Mouse (Mus musculus): ENCODE data around the gene Upp2. TPM values are rescaled to one million over a fixed set of nuclear protein-coding genes. Genes with fewer than 3 reads are reported as not detected.

The Upp2 gene
- total RNA-seq, 1 experiment, result 0.67 TPM

DNA sequence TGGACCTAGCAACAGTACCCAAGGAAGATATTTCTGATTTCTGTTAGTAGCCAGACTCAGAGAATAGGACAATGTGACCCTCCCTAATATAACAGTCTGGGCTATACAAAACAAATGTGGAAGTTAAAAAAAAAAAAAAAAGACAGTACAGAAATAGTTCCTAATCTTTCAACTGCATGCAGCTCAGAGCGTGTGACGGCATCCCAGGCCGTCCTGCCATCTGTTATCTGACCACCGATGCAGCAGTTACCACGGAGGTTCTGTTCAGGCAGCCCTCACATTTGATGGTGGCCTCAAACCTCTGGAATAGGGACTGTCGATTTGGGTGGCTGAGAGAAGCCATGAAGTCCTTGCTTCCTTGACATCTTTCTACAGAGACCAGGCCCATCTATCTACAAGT, 22.7 kb upstream of the Upp2 start:
- no peaks in the 10 kb centered on the region for H3K36me3 ChIP-seq (ENCODE audit: control insufficient read depth, insufficient read depth, low read length, poor library complexity, severe bottlenecking)
- in situ Hi-C loops (cut with MboI; ENCODE audit: low sequenced_read_pairs in 2 of 2, unreplicated experiment in 2 of 2), result no loop called here
- no peak for DNase-seq (ENCODE audit: low read depth, low spot score)
- H3K27ac ChIP-seq (ENCODE audit: insufficient read depth, low read depth, low read length, poor library complexity, severe bottlenecking), result no peak overlapping the region
- H3K4me3 ChIP-seq (ENCODE audit: insufficient read depth in 1 of 2, low read depth in 1 of 2, low read length in 2 of 2, poor library complexity in 1 of 2, severe bottlenecking in 1 of 2), result no peak overlapping the region
- H3K9me3 ChIP-seq (ENCODE audit: control insufficient read depth, insufficient read depth, low read depth, low read length), result no peaks in the 10 kb centered on the region
- TF ChIP-seq HCFC1 (IDR thresholded peaks at IDR 0.05; ENCODE audit: borderline replicate concordance, insufficient read depth, low read length) (no peak), CHD2 (IDR thresholded peaks at IDR 0.05; ENCODE audit: low read depth, low read length) (no peak), MAFK (IDR thresholded peaks at IDR 0.05; ENCODE audit: insufficient read depth, low read depth, low read length) (no peak)
- no peak overlapping the region for H3K9ac ChIP-seq (ENCODE audit: insufficient read depth, low read depth, low read length, poor library complexity, severe bottlenecking)
- H3K4me1 ChIP-seq (ENCODE audit: control insufficient read depth in 2 of 2, insufficient read depth in 2 of 2, low read length in 2 of 2, poor library complexity in 1 of 2), result 0 out of 4 replicates have a peak, but pooled peaks cover 0 to under 1% of the 10 kb centered on the region in 2 experiments

- TF ChIP-seq MAFK (IDR thresholded peaks at IDR 0.05; ENCODE audit: insufficient read depth, low read depth, low read length) (no peak), HCFC1 (IDR thresholded peaks at IDR 0.05; ENCODE audit: borderline replicate concordance, insufficient read depth, low read length) (no peak), ZNF384 (IDR thresholded peaks at IDR 0.05; ENCODE audit: low read depth, low read length) (no peak), ZC3H11A (IDR thresholded peaks at IDR 0.05; ENCODE audit: borderline replicate concordance, low read depth, low read length) (no peak), CHD2 (IDR thresholded peaks at IDR 0.05; ENCODE audit: low read depth, low read length) (no peak)
- Histone ChIP-seq H3K27ac (ENCODE audit: insufficient read depth, low read depth, low read length, poor library complexity, severe bottlenecking) (no peak overlapping the region), H3K9me3 (ENCODE audit: control insufficient read depth, insufficient read depth, low read depth, low read length) (no peaks in the 10 kb centered on the region), H3K9ac (ENCODE audit: insufficient read depth, low read depth, low read length, poor library complexity, severe bottlenecking) (no peak overlapping the region), H3K4me3 (ENCODE audit: insufficient read depth in 1 of 2, low read depth in 1 of 2, low read length in 2 of 2, poor library complexity in 1 of 2, severe bottlenecking in 1 of 2) (no peak overlapping the region), H3K36me3 (ENCODE audit: control insufficient read depth, insufficient read depth, low read length, poor library complexity, severe bottlenecking) (no peaks in the 10 kb centered on the region), H3K4me1 (ENCODE audit: control insufficient read depth in 2 of 2, insufficient read depth in 2 of 2, low read length in 2 of 2, poor library complexity in 1 of 2) (peaks cover 0 to 6% of the 10 kb centered on the region in 2 experiments; a peak in 1 of 4 replicates)
- in situ Hi-C loops (cut with MboI; ENCODE audit: low sequenced_read_pairs in 2 of 2, unreplicated experiment in 2 of 2), result no loop called here
- DNase-seq (ENCODE audit: low read depth, low spot score), result no peak
Measured at GRCm38 (mm10) chr2:58546264-58546663, 20.8 kb upstream of the Upp2 start.

DNA sequence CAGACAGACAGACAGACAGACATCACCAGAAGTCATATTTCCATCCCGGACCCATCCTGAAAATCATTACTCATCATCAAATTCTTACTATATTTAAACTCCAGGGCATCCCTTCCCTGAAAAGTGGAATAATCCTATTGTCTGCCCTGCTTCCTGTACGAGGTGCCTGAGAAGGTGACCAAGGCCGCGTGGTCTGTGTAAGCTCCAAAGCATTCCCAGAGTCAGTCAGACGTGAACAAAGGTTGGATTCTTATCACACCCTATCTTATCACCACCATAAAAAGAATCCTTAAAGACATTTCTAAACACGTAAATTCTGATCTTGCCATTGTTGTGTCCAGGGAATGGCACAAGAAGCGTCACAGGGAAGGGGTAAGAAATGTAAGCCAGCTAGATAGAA, 18.2 kb upstream of the Upp2 start:
- no peak overlapping the region for H3K9ac ChIP-seq (ENCODE audit: insufficient read depth, low read depth, low read length, poor library complexity, severe bottlenecking)
- no peak overlapping the region for H3K4me3 ChIP-seq (ENCODE audit: insufficient read depth in 1 of 2, low read depth in 1 of 2, low read length in 2 of 2, poor library complexity in 1 of 2, severe bottlenecking in 1 of 2)
- no peaks in the 10 kb centered on the region for H3K36me3 ChIP-seq (ENCODE audit: control insufficient read depth, insufficient read depth, low read length, poor library complexity, severe bottlenecking)
- TF ChIP-seq ZNF384 (IDR thresholded peaks at IDR 0.05; ENCODE audit: low read depth, low read length) (0 out of 2 replicates have a peak, but pooled peaks have one; percentile 25), MAFK (IDR thresholded peaks at IDR 0.05; ENCODE audit: insufficient read depth, low read depth, low read length) (no peak), ZC3H11A (IDR thresholded peaks at IDR 0.05; ENCODE audit: borderline replicate concordance, low read depth, low read length) (no peak), HCFC1 (IDR thresholded peaks at IDR 0.05; ENCODE audit: borderline replicate concordance, insufficient read depth, low read length) (no peak)
- no peaks in the 10 kb centered on the region for H3K9me3 ChIP-seq (ENCODE audit: control insufficient read depth, insufficient read depth, low read depth, low read length)
- no peak overlapping the region for H3K27ac ChIP-seq (ENCODE audit: insufficient read depth, low read depth, low read length, poor library complexity, severe bottlenecking)
- no peak for DNase-seq (ENCODE audit: low read depth, low spot score)
- H3K4me1 ChIP-seq (ENCODE audit: control insufficient read depth in 2 of 2, insufficient read depth in 2 of 2, low read length in 2 of 2, poor library complexity in 1 of 2), result peaks cover 0 to 11% of the 10 kb centered on the region in 2 experiments; a peak in 2 of 4 replicates
- in situ Hi-C loops (cut with MboI; ENCODE audit: low sequenced_read_pairs in 2 of 2, unreplicated experiment in 2 of 2), result no loop called here

DNA sequence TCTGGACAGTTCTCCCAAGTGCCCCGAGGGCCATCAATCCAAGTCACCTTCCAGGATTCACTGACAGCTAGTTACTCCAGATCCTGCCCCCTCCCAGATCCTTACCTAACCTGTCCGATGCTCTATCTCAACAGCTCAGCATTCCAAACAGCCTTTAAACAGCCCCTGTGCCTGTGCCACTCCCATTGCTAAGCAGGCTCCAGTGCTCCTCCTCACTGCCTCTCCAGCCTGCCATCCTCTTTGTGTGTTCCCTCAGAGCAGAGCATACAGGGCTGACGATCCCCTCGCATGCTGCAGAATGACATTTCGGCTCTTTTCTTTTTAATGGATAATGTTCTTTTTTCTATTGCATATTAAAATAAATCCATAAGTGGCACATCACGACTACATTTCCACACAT, 17.1 kb upstream of the Upp2 start:
- Histone ChIP-seq H3K9ac (ENCODE audit: insufficient read depth, low read depth, low read length, poor library complexity, severe bottlenecking) (no peak overlapping the region), H3K4me1 (ENCODE audit: control insufficient read depth in 2 of 2, insufficient read depth in 2 of 2, low read length in 2 of 2, poor library complexity in 1 of 2) (peaks cover 0 to 11% of the 10 kb centered on the region in 2 experiments; a peak in 2 of 4 replicates), H3K4me3 (ENCODE audit: insufficient read depth in 1 of 2, low read depth in 1 of 2, low read length in 2 of 2, poor library complexity in 1 of 2, severe bottlenecking in 1 of 2) (no peak overlapping the region), H3K27ac (ENCODE audit: insufficient read depth, low read depth, low read length, poor library complexity, severe bottlenecking) (no peak overlapping the region), H3K9me3 (ENCODE audit: control insufficient read depth, insufficient read depth, low read depth, low read length) (no peaks in the 10 kb centered on the region), H3K36me3 (ENCODE audit: control insufficient read depth, insufficient read depth, low read length, poor library complexity, severe bottlenecking) (no peaks in the 10 kb centered on the region)
- no peak for TF ChIP-seq MAFK (IDR thresholded peaks at IDR 0.05; ENCODE audit: insufficient read depth, low read depth, low read length)
- TF ChIP-seq ZNF384 (IDR thresholded peaks at IDR 0.05; ENCODE audit: low read depth, low read length), result no peak
- no peak for DNase-seq (ENCODE audit: low read depth, low spot score)
- in situ Hi-C loops (cut with MboI; ENCODE audit: low sequenced_read_pairs in 2 of 2, unreplicated experiment in 2 of 2), result no loop called here

DNA sequence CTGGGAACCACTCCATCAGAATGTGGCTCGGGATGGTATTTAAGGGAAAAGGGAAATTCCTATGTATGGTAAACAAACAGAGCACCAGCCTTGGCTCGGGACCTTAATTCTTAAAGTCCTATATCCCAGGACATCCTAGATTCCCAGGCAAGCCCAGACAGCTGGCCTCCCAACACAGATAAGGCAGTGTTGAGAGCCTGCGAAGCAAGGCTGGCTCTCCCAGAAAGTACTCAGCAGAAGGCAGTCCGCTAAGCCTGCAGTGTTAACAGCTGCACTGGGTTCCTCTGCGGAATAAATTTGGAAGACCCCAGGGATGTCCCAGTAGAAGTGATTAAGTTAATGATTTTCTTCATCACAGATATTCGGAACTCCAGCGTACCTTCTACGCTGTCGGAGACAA, 16.6 kb upstream of the Upp2 start:
- no peak overlapping the region for H3K4me3 ChIP-seq (ENCODE audit: insufficient read depth in 1 of 2, low read depth in 1 of 2, low read length in 2 of 2, poor library complexity in 1 of 2, severe bottlenecking in 1 of 2)
- no peaks in the 10 kb centered on the region for H3K9me3 ChIP-seq (ENCODE audit: control insufficient read depth, insufficient read depth, low read depth, low read length)
- DNase-seq (ENCODE audit: low read depth, low spot score), result no peak
- TF ChIP-seq ZC3H11A (IDR thresholded peaks at IDR 0.05; ENCODE audit: borderline replicate concordance, low read depth, low read length), result no peak
- TF ChIP-seq HCFC1 (IDR thresholded peaks at IDR 0.05; ENCODE audit: borderline replicate concordance, insufficient read depth, low read length), result no peak
- TF ChIP-seq CHD2 (IDR thresholded peaks at IDR 0.05; ENCODE audit: low read depth, low read length), result no peak
- TF ChIP-seq MAFK (IDR thresholded peaks at IDR 0.05; ENCODE audit: insufficient read depth, low read depth, low read length), result no peak
- TF ChIP-seq ZNF384 (IDR thresholded peaks at IDR 0.05; ENCODE audit: low read depth, low read length), result no peak
- peaks cover 0 to 11% of the 10 kb centered on the region in 2 experiments; a peak in 2 of 4 replicates for H3K4me1 ChIP-seq (ENCODE audit: control insufficient read depth in 2 of 2, insufficient read depth in 2 of 2, low read length in 2 of 2, poor library complexity in 1 of 2)
- no peak overlapping the region for H3K9ac ChIP-seq (ENCODE audit: insufficient read depth, low read depth, low read length, poor library complexity, severe bottlenecking)
- no peaks in the 10 kb centered on the region for H3K36me3 ChIP-seq (ENCODE audit: control insufficient read depth, insufficient read depth, low read length, poor library complexity, severe bottlenecking)
- in situ Hi-C loops (cut with MboI; ENCODE audit: low sequenced_read_pairs in 2 of 2, unreplicated experiment in 2 of 2), result no loop called here
- no peak overlapping the region for H3K27ac ChIP-seq (ENCODE audit: insufficient read depth, low read depth, low read length, poor library complexity, severe bottlenecking)
